Mouse (Mus musculus) liver, adult 2 months (tissue): Measurements from ENCODE around the gene Ube2cbp. TPM values are rescaled to one million over a fixed set of nuclear protein-coding genes. Genes with fewer than 3 reads are reported as not detected.
A peak's percentile ranks its signal among the peaks of the same experiment; 100 is the strongest.

Experiments used
- DNase-seq: peaks from one replicate; pipeline ENCODE4 v3.0.0-alpha.2; 2011; ENCODE audit warnings: low read depth, low spot score; ENCODE audit errors: extremely low read depth
- H3K27ac ChIP-seq: fragments of 200-500 bp; replicated peaks from 2 replicates; pipeline ENCODE4 v1.5.1; 2012; ENCODE audit warnings: low read depth, mild to moderate bottlenecking, control low read depth, inconsistent platforms, low read length; ENCODE audit not compliant: insufficient read depth
- H3K27me3 ChIP-seq: fragments of 200-500 bp; 2 replicates; pipeline ENCODE4 v1.6.1; 2012; ENCODE audit warnings: mild to moderate bottlenecking, moderate library complexity, low read length, inconsistent platforms; ENCODE audit not compliant: control insufficient read depth, insufficient read depth
- H3K36me3 ChIP-seq: fragments of 200-500 bp; 2 replicates; pipeline ENCODE4 v1.6.1; 2012; ENCODE audit warnings: low read length, inconsistent platforms; ENCODE audit not compliant: control insufficient read depth, insufficient read depth
- H3K4me1 ChIP-seq: fragments of 200-500 bp; 2 replicates; pipeline ENCODE4 v1.6.1; 2011; ENCODE audit warnings: low read length; ENCODE audit not compliant: control insufficient read depth, insufficient read depth
- H3K4me3 ChIP-seq: fragments of 200-500 bp; 2 replicates; pipeline ENCODE4 v1.5.1; 2011; ENCODE audit warnings: low read depth, mild to moderate bottlenecking, control low read depth, low read length, moderate library complexity; ENCODE audit not compliant: insufficient read depth
- H3K79me2 ChIP-seq: fragments of 200-500 bp; 2 replicates; pipeline ENCODE4 v1.6.1; 2012; ENCODE audit warnings: inconsistent platforms, mild to moderate bottlenecking, low read length, moderate library complexity; ENCODE audit not compliant: control insufficient read depth, insufficient read depth
- H3K9ac ChIP-seq: fragments of 200-500 bp; 2 replicates; pipeline ENCODE4 v1.6.1; 2012; ENCODE audit warnings: low read depth, mild to moderate bottlenecking, control low read depth, inconsistent platforms, low read length
- CTCF ChIP-seq: fragments of 200-500 bp; IDR thresholded peaks from 2 replicates; pipeline ENCODE4 v1.5.1; 2011; ENCODE audit warnings: low read depth, low read length, control low read depth
- POLR2A ChIP-seq: fragments of 200-500 bp; IDR thresholded peaks from 2 replicates; pipeline ENCODE4 v1.6.1; 2011; ENCODE audit warnings: low read length, control low read depth; ENCODE audit not compliant: insufficient read depth; ENCODE audit errors: extremely low read depth
- WGBS: fragments of 180-500 bp; shearing (Covaris S2); methylation state at CpG from one replicate; pipeline ENCODE4 v1.1.7; 2018; 5-methylcytosine and 5-hydroxymethylcytosine counted together
- polyA plus RNA-seq: library from polyadenylated mRNA; depleted of rRNA; stranded (reverse); fragments of >200 nt; gene quantifications from 2 replicates; pipeline ENCODE4 v1.2.3, GENCODE M21; 2012
- total RNA-seq: library from RNA; depleted of rRNA; stranded (reverse); fragments of >200 nt; gene quantifications from 2 replicates; pipeline ENCODE4 v1.2.3, GENCODE M21; 2014

The Ube2cbp gene
- total and polyA plus RNA-seq, 2 experiments: 0.97 to 2.2 TPM

DNA sequence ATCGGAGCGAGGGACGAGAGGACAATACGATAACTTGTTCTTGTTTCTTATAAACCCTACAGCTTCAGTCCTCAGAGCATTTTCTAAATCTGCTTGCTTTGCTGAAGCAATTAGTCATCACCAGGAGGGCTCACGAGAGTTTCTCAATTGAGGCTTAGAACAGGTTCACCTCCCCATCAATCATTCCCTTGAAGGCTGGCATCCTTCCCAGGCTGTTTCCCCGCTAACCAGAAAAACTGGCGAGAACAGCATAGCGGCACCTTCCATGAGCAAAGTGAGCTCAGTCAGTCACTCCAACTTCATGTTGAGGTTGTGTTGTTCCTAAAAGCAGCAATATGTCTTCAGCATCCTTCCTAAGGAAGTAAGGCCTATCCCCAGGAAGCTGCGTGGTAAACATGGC, 104.2 kb downstream of the Ube2cbp start:
- Histone ChIP-seq H3K9ac (no peak overlapping the region), H3K4me3 (no peak overlapping the region), H3K4me1 (peaks cover 3% of the 10 kb centered on the region), H3K27me3 (no peaks in the 10 kb centered on the region), H3K79me2 (no peaks in the 10 kb centered on the region), H3K36me3 (no peaks in the 10 kb centered on the region), H3K27ac (no peak overlapping the region)
- peak; percentile 55 for DNase-seq
- no peak for TF ChIP-seq POLR2A
- no peak for TF ChIP-seq CTCF
- 65% methylated on average over 9 of the region's 9 CpGs for WGBS

DNA sequence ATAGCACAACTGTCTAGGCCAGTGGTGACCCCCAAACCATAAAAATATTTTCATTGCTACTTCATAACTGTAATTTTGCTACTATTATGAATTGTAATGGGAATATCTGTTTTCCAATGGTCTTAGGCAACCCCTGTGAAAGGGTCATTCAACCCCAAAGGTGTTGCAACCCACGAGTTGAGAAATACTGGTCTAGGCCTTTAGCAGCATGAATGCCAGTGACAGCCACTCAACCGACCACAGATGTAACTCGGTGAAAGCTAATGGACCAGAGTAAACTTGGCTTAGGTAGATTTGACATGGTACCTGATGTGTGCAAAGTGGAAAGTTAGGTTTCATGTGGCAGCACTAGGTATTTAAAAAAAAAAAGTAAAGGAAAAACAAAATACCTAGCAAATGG, 108.9 kb downstream of the Ube2cbp start:
- Histone ChIP-seq H3K9ac (no peak overlapping the region), H3K79me2 (no peaks in the 10 kb centered on the region), H3K36me3 (no peaks in the 10 kb centered on the region), H3K4me3 (no peak overlapping the region), H3K27ac (0 out of 2 replicates have a peak overlapping the region, but pooled peaks have one; percentile 16), H3K4me1 (peaks cover 3% of the 10 kb centered on the region), H3K27me3 (no peaks in the 10 kb centered on the region)
- peak; percentile 98 for DNase-seq
- TF ChIP-seq POLR2A: no peak
- TF ChIP-seq CTCF: no peak
- WGBS: 18% methylated on average over 3 of the region's 3 CpGs

DNA sequence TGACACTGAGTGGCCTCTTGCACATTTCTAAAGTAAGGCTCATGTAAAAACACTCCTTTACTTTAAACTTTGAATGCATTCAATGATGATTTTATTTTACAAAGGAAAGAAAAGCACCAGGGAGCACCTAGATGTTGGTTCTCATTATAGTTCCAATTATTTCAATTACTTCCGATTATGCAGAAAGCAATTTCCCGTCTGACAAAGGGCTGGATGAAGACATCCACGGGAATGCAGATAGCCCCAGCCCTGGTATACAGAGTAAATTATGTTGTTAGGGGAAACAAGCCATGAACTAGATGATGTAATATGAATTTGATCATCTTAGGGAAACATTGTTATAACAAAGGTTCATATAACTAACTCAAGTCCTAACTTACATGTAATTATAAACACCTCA, 113.3 kb downstream of the Ube2cbp start:
- H3K27me3 ChIP-seq: no peaks in the 10 kb centered on the region
- H3K4me1 ChIP-seq: peaks cover 2% of the 10 kb centered on the region
- H3K9ac ChIP-seq: no peak overlapping the region
- H3K4me3 ChIP-seq: no peak overlapping the region
- DNase-seq: no peak
- 85% methylated on average over 3 of the region's 3 CpGs for WGBS
- no peak overlapping the region for H3K27ac ChIP-seq
- no peak for TF ChIP-seq CTCF
- no peak for TF ChIP-seq POLR2A
- no peaks in the 10 kb centered on the region for H3K36me3 ChIP-seq
- no peaks in the 10 kb centered on the region for H3K79me2 ChIP-seq

DNA sequence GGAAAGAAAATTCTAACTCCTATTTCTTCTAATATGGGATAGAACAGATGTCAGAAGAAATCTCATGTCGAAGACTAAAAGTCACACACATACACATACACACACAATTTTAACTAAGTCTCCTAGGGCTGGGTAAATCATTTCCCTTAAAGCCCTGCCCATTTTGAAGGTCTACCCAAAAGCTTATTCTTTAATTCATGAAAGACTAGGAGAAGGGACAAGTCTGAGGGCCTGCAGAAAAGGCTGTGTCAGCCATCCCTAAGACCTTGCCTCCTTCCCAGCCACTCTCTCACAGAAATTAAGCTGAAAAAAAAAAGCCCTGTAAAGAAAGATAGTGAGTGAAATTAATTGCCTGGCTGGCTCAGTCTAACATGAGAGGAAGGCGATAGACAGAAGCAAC, 128.0 kb downstream of the Ube2cbp start:
- no peak overlapping the region for H3K4me3 ChIP-seq
- 93% methylated on average over 2 of the region's 2 CpGs for WGBS
- H3K9ac ChIP-seq: no peak overlapping the region
- H3K36me3 ChIP-seq: no peaks in the 10 kb centered on the region
- H3K27ac ChIP-seq: no peak overlapping the region
- DNase-seq: no peak
- no peaks in the 10 kb centered on the region for H3K27me3 ChIP-seq
- no peak for TF ChIP-seq CTCF
- no peak for TF ChIP-seq POLR2A
- H3K4me1 ChIP-seq: no peaks in the 10 kb centered on the region
- H3K79me2 ChIP-seq: no peaks in the 10 kb centered on the region

DNA sequence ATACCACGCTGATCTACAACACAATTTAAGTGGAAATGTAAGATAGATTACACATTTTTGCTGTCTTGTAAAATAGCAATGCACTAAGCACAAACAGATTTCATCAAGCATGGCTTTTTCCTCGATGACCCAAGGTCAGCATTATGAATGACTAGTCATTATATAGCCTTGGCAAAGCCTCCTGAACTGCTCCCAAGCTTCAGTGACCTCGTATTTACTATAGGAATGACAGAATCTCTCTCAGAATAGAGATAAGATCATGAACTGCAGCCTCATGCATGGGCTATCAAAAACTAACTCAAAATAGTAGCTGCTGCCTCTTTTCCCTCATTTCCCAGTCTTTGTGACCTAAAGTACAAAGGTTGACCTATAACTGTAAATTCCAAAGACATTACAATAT, 128.4 kb downstream of the Ube2cbp start:
- H3K27me3 ChIP-seq: no peaks in the 10 kb centered on the region
- 42% methylated on average over 3 of the region's 3 CpGs for WGBS
- H3K36me3 ChIP-seq: no peaks in the 10 kb centered on the region
- no peak overlapping the region for H3K9ac ChIP-seq
- no peak for DNase-seq
- no peak for TF ChIP-seq POLR2A
- no peaks in the 10 kb centered on the region for H3K79me2 ChIP-seq
- no peak overlapping the region for H3K4me3 ChIP-seq
- no peak overlapping the region for H3K27ac ChIP-seq
- no peaks in the 10 kb centered on the region for H3K4me1 ChIP-seq

DNA sequence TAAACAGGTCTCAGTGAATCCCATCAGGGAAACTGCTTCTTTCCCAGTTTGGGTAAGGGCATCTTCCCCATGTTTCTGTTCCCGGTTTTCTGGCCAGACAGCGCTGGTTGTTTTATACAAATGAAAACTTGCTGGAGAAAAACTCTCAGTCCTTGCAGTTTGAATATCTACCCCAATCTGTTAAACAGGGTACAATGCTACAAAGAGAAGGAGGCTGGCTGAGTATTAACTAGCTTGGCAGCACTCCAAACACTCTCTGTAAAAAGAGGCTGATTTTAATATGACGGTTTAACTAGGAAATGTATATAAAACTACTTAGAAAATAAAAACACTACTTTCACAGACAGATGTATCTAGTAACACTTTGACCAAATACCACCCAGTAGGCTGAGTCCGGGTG, 129.2 kb downstream of the Ube2cbp start:
- H3K36me3 ChIP-seq: no peaks in the 10 kb centered on the region
- H3K79me2 ChIP-seq: no peaks in the 10 kb centered on the region
- no peak overlapping the region for H3K4me3 ChIP-seq
- peak; percentile 25 for DNase-seq
- H3K9ac ChIP-seq: no peak overlapping the region
- no peaks in the 10 kb centered on the region for H3K4me1 ChIP-seq
- WGBS: 57% methylated on average over 4 of the region's 4 CpGs
- no peaks in the 10 kb centered on the region for H3K27me3 ChIP-seq
- H3K27ac ChIP-seq: no peak overlapping the region
- no peak for TF ChIP-seq POLR2A
- TF ChIP-seq CTCF: no peak
